Mouse (Mus musculus) left cerebral cortex, postnatal 36 days (tissue): ENCODE data around the gene Sigmar1. TPM values are rescaled to one million over a fixed set of nuclear protein-coding genes. Genes with fewer than 3 reads are reported as not detected.
"Not testable (repeated sequence)": the region's sequence is repeated elsewhere in the genome, so short reads cannot be mapped to it uniquely, and the experiment has no call there.

ENCODE experiments used
- DNase-seq, 2 experiments: peaks; one replicate each; pipeline ENCODE4 v3.0.0; 2021 to 2022; ENCODE audit warnings: low spot score in 2 of 2, mixed read lengths in 1 of 2
- intact Hi-C: fragments of 180-260 bp; cut with DNase I; formaldehyde crosslinking; loops from one replicate; pipeline ENCODE4 v1.15.1; 2025
- total RNA-seq, 2 experiments: library from RNA; stranded (reverse); gene quantifications; 2 replicates each; pipeline ENCODE4 v1.2.3; 2021

The Sigmar1 gene
- total RNA-seq: 10 to 100 TPM; 54.3 to 57.7 TPM

DNA sequence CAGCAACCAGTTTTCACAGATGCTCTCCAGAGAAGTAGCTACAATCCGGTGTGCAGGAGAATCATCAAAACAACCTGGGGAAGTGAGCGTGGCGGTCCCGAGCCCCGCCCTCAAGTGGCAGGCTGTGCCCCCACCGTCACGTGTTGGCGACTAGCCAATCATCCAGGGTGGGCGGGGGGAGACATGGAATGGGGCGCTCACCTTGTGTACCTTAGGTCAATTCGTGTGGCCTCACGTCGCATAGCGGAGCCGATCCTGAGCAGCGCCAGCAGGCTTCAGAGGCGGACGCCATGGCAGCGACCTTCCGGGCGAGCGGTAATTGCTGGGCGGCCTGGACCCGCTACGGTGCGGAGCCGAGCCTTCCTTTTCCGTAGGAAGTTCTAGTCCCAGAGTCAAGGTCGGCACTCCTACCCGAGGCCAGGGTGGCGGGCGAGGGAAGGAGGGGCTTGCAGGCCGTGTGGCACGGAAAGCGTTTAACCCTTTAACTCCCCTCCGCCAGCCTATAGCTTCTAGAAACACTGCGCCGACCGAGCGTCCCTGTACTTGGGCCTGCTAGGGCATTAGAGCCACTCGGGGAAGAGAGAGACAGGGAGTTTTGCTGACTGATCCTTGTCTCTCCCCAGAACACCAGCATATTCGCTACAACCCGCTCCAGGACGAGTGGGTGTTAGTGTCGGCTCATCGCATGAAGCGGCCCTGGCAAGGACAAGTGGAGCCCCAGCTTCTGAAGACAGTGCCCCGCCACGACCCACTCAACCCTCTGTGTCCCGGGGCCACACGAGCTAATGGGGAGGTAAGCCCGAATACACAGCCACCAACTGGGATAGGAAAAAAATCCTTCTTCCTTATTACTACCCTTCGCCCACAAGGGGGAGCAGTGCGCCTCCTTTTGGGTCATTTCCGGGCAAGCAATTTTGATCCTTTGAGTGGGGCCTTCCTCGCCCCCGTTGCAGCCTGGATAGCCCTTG is at the start of gene Sigmar1:
Sigmar1 (minus strand) TSS at position 820 of the 968 bp plus-strand sequence.
- DNase-seq: peak; percentile 82
- intact Hi-C loops: no loop called here

DNA sequence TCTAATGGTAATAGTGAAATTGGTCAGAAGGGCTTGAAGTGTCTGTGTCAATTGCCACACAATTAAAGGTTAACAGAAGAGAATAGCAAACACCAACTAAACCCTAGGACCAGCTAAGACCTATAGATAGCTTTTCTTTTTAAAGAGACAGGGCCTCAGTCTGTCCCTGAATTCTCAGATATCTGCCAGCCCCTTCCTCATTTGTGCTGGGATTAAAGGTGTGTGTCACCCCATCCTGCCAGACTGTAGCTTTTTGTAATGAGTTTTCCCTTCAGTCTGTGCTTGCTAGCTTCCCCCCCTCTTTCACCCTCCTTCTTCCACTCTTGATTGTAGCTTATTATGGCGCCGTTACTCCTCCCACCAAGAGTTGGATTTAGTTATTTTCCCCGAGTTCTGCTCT is 27.2 kb upstream of the Sigmar1 start:
- intact Hi-C loops: not testable (repeated sequence)

DNA sequence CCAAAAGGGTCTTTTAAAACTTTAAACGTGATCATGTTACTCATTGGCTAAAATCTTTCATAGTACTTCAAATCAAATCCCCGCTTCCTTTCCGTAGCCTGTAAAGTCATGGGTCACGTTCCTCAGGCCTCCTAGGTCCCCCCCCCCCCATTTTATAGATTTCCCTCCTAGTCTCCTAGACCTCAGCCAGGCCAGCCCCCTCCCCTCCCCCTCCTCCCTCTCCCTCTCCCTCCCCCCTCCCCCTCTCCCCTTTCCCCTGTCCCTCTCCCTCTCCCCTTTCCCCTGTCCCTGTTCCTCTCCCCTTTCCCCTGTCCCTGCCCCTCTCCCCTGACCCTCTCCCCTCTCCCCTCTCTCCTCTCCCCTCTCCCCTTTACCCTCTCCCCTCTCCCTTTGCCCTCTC is 26.8 kb upstream of the Sigmar1 start:
- DNase-seq, intact Hi-C loops: not testable (repeated sequence)

More for the DNA sequence above, 27.2 kb upstream of the Sigmar1 start:
- peak in 1 of 2 experiments; percentile 3 for DNase-seq

- DNase-seq: peak; percentile 30 to 63
- intact Hi-C loops: not testable (repeated sequence)
Measured at GRCm38 (mm10) chr4:41781748-41782485, 26.0 kb upstream of the Sigmar1 start.

DNA sequence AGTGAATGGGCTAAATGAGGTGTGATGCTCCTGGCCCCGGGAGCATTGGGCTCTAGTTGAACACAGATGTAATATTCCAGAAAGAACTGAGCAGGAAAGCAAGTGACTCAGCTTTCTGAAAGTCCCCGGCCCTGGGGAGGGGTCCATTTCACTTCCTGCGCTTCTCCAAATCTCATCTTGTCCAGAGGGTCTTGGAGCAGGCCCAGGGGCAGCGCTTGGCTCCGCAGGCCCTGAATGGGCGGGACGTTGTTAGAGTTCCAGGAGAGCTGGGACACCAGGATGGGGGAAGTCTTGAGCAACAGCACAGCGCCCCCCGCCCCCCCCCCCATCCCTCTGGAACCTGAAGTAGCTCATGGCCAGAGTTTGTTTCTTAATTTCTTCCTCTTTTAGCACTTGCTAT is 25.3 kb upstream of the Sigmar1 start:
- DNase-seq, intact Hi-C loops: not testable (repeated sequence)

DNA sequence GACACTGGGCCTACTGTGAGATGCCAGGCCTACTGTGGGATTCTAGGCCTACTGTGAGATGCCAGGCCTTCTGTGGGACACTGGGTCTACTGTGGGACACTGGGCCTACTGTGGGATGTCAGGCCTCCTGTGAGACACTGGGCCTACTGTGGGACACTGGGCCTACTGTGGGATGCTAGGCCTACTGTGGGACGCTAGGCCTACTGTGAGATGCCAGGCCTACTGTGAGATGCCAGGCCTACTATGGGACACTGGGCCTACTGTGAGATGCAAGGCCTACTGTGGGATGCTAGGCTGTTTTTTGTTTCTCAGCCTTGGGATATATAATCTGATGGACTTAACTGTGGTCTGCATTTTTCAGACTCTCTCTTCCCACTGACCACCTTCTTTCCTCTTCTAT is 19.9 kb upstream of the Sigmar1 start:
- intact Hi-C loops: not testable (repeated sequence)
- DNase-seq: peak in 1 of 2 experiments; percentile 2

DNA sequence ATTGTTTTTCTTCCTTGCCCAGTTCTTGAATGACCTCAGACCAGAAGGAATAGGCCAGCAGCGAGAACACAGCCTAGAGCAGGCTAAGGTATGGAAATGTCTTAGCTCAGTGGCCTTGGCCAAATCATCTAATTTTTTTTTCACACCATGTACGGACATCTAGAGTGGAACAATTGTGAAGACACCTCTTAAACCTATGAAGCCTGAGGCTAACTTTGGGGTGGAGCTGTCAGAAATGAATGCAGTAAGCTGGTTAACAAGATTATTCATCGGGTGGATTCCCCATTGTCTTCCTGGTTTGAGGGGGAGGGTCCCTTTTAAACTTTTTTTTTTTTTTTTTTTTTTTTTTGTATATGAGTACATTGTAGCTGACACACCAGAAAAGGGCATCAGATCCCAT is 18.5 kb upstream of the Sigmar1 start:
- intact Hi-C loops: not testable (repeated sequence)

DNA sequence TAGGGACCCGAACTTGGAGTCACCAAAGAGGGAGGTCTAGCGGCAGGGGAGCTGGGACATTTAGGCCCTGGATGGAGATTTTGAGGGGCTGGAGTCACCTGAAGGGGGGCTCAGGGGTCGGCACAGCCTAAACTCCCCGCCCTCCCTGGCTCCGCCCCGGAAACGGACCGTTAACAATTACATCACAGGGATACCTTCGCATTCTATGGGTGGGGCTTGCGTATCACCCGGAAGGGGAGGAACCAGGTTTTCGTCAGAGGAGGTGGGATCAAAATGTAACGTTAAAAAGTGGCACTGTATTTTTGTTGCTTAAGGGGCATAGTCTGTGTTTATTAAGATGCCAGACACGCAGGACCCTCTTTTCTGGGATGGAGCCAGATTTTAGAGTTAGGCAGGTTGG is 18.0 kb upstream of the Sigmar1 start, which contains the start of gene Ccl27a:
Ccl27a (minus strand) TSS at position 246 of the 400 bp plus-strand sequence.
- DNase-seq: peak; percentile 73 to 78
- intact Hi-C loops: not testable (repeated sequence)

More for the DNA sequence above, 18.5 kb upstream of the Sigmar1 start:
- not testable (repeated sequence) for DNase-seq

DNA sequence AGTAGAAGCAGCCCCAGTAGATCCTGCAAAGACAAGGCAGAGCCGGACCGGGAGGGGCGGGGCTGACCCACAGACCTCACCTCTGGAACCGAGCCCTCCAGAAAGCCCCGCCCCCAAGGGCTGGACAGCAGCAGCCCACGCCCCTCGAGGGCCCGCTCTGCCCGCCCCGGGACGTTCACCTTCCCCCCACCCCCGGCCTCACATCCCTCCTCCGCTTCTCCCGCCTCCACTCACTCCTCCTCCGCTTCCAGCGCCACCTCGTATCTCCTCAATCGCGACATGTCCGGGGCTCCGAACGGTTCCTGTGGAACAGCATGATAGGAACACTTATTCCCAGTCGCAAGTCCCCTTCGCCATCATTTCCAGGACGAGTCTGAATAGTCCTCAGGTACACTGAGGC is 17.5 kb upstream of the Sigmar1 start:
- intact Hi-C loops: not testable (repeated sequence)
- DNase-seq: peak; percentile 47 to 51

DNA sequence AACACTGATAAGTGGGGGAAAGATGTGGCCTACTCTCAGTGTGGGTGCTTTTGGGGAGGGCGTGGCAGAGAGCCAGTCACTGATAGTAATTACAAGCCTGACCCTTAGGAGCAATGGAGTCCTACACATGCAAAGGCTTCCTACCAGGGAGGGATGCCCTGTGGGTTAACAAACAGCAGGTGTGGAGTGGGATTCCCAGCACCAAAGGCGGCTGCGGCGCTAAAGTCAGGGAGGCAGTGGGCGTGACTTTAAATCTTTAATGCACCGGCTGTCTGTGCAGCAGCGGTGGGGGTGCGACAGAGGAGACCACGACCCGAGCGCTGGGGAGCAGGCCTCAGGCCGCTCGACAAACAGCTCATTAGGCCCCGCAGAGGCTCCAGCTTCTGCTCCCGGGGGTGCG is 17.0 kb upstream of the Sigmar1 start:
- peak in 1 of 2 experiments; percentile 44 for DNase-seq
- intact Hi-C loops: not testable (repeated sequence)

GRCm38 (mm10) chr4:41767301-41767700 is 11.3 kb upstream of the Sigmar1 start:
- peak in 1 of 2 experiments; percentile 38 for DNase-seq
- intact Hi-C loops: not testable (repeated sequence)

GRCm38 (mm10) chr4:41763176-41763575 is 7.2 kb upstream of the Sigmar1 start:
- DNase-seq, intact Hi-C loops: not testable (repeated sequence)

DNA sequence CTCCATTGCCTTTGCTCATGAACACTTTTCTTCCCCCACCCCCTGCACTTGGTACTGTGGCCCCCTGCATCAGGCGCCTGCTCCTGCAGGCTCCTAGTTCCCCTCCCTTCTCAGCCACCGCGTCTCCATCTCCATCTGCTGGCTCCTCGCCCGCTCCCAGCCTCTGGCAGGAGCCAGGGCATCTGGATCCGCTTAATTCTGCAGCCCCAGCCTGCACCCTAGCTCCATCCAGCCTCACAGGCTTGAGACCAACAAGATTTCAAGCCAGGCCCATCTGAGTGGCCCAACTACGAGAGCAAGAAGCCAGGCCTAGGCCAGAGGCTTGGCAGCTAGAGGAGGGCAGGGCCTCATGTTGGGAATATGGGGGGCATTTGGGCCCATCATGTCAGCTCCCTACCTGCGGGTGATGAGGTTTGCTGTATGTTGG is 6.7 kb upstream of the Sigmar1 start:
- DNase-seq, intact Hi-C loops: not testable (repeated sequence)

DNA sequence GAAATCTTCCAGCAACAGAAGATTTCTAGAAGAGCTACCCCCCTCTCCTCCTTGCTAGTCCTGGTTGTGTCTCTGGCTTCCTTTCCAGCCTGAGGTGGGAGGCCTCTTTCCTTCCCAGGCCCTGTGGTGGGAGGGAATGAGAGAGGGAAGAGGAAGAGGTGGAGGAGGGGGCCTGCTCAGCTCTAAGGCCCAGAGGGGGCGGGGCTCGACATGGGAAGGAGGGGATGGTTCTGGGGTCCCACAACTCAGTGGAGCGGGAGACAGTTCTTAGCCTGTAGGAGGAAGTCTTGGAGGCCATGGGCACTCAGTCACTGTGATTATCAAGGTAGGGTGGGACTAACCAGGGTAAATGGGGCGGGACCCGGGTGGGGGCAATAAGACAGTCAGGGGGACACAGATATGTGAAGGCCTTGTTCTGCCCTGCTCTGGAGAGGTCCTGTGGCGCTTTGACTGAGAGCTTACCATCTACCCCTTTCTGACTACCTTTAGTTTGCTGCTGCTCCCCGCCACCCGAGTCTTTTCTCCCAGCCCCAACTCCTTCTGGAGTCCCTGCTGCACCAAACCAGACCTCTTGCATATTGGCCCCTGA is 6.2 kb upstream of the Sigmar1 start:
- intact Hi-C loops: no loop called here
- no peak for DNase-seq

DNA sequence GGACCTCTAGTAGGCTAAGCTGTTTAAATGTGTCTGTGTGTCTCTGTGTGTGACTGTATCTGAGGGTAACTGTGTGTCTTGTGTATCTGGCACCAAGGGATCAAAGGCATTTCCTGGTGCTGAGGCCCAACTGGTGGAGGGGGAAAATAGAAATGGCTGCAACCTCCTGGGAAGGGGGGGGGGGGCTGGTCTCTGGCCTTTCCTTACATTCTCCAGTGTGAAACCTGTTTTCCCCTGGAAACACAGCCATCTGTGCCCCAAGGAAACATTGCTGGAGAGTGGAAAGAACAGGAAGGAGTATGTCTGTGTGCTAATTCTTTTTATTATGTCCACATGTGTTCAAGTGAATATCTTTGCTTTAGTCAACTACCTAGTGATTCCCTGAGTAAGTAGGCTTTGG is 5.7 kb upstream of the Sigmar1 start:
- intact Hi-C loops: no loop called here
- DNase-seq: no peak

GRCm38 (mm10) chr4:41760911-41761310 is 5.0 kb upstream of the Sigmar1 start:
- DNase-seq: no peak
- intact Hi-C loops: no loop called here

GRCm38 (mm10) chr4:41760288-41760721 is 4.3 kb upstream of the Sigmar1 start:
- intact Hi-C loops: no loop called here
- peak; percentile 57 to 70 for DNase-seq

GRCm38 (mm10) chr4:41759656-41760287 is 3.8 kb upstream of the Sigmar1 start:
- DNase-seq: no peak
- intact Hi-C loops: no loop called here

DNA sequence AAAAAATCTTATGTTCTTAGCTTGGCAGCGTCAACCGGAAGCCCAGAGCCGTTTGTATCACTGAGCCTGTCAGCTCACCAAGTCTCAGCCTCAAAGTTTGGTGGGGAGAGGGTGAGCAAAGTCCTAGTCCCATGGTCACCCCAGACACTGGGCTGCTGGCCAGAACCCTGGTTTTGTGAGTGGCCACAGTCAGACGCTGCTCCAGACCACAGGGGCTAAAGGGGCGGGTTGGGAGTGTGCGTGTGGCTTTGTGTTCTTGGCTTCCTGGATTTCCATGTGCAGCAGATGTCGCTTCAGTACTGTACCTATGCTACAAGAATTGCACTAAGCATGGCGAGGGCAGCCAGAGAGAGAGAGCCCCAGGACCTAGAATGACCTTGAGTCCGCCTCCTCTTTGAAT is 3.2 kb upstream of the Sigmar1 start:
- DNase-seq: no peak
- intact Hi-C loops: no loop called here
